Mouse (Mus musculus): ENCODE data around the gene Gucy2e.

- TF ChIP-seq CTCF (IDR thresholded peaks at IDR 0.05; ENCODE audit: low read depth) (no peak), EP300 (IDR thresholded peaks at IDR 0.05; ENCODE audit: low read depth) (no peak)
Observed at GRCm38 (mm10) chr11:69197743-69198142, 39.1 kb downstream of the Gucy2e start, which contains the start of gene Alox8.

All from liver, postnatal 0 days (tissue).